Mouse (Mus musculus): ENCODE measurements around the gene Mindy1.

Mindy1 gene

DNA sequence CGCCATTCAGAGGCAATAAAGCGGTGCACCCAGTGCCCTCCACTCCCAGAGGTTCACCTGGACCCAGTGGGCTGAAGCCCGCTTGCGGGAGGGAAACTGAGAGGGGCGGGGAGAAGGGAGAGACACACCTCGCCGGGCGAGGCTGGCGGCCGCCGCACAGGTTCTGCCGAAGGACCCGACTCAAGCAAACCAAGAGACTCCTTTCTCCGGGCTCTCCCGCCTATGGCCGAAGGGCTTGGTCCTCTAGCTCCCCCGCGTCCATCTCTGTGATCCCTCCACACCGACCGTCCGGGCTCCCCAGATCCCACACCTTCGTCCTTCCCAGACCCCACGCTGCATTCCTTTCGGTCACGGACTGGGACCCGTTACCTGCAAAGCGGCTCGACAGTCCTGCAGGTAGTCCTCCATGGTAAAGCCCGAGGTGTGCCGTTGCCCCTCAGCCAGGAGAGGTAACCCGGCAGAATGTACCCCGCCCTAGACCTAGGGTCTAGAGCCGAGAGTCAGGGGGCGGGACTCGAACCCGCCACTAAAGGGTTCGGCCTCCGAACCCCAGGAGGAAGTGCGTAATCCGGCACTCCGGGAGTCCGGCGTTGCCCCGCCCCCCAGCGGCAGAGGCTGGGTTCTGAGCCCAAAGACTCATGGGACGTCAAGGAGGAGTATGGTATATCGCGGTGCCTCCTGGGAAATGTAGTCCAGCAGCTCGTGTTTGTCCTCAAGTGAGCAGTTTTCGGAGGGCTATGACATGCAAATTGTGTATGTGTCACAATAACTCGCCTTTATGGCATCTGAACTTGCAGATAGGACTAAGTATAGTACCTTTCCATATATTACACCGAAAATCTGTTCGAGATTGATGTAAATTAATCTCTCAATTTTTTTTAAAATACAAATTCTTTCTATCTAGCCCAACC lies at the start of gene Mindy1, which contains the start of gene Prune1:
Gene Mindy1 (plus strand): TSS at position 130 of the 911 bp plus-strand sequence.
Gene Prune1 (minus strand): TSS at position 861 of the 911 bp plus-strand sequence.
- peak; percentile 99 for DNase-seq (ENCODE audit: low read depth, low spot score)

DNA sequence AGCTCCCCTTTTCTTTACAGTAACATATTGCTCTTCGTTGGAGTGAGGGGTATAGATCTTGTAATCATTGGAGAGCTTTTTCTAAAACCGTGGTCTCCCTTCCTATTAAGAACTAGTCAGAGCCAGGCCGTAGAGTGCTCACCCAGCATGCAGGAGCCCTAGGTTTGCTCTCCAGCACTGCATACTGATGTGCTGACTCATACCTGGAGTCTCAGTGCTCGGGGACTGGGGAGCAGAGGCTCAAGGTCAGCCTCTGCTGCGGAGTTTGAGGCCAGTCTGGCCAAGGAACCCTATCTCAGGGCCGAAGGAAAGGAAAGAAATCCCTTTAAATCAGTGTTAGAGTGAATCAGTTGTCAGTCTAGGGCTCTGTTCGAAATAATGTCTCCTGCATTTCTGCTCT lies 48.4 kb upstream of the Mindy1 start:
- peak; percentile 93 for DNase-seq (ENCODE audit: low read depth, low spot score)

DNA sequence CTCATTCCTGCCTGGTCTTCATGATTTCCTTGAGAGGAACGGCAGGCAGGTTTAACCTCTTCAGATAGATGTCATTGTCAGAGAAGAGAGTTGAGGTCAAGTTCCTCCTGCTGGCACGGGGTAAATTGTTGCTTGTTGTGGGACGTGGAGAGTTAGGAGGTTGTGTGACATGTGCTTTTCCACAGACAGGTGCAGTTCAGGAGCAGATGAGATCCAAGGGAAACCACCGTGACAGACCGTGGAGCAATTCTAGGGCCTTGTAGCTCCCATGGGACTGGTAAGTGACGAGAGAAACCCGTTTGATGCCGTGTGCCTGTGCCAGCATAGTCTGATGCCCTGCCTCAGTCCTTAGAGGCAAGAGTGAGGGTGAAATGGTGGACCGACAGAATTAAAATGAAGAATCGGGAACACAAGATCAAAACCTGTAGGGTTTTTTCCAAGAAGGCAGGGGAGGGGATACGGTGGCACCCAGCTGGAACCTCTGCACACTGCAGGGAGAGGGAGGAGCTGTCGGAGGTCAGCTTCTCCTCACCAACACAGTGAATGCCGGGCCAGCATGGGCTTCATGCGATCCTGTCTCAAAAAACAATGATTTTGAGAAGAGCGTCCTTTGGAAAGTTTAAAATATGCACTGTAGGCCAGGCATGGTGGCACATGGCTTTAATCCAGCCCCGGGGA lies 47.7 kb upstream of the Mindy1 start:
- DNase-seq (ENCODE audit: low read depth, low spot score), result no peak

GRCm38 (mm10) chr3:95235386-95236301 lies 45.5 kb upstream of the Mindy1 start:
- DNase-seq (ENCODE audit: low read depth, low spot score), result no peak

DNA sequence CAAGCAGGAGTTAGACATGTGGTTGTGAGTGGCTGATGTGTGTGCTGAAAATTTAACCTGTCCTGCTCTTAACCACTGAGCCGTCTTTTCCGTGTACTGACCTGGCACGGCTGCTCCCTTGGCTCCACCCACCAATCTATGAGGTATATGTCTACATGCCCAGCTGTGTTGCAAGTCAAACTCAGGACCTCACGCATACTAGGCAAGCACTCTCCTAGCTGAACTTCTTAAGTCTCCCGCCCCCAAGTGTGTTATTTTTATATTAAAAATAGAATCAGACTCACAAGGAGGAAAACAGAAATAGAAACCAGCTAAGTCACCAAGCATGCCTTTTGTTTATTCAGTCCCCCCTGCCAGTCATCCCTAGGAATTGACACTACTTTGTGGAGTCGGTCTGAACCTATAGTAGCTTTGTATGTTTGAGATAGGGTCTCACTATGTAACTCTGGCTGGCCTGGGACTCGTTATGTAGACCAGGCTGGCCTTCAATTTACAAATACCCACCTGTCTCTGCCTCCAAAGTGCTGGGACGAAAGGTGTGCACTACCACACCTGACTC lies 43.5 kb upstream of the Mindy1 start:
- peak; percentile 31 for DNase-seq (ENCODE audit: low read depth, low spot score)

GRCm38 (mm10) chr3:95239022-95239421 lies 42.1 kb upstream of the Mindy1 start:
- peak; percentile 37 for DNase-seq (ENCODE audit: low read depth, low spot score)

DNA sequence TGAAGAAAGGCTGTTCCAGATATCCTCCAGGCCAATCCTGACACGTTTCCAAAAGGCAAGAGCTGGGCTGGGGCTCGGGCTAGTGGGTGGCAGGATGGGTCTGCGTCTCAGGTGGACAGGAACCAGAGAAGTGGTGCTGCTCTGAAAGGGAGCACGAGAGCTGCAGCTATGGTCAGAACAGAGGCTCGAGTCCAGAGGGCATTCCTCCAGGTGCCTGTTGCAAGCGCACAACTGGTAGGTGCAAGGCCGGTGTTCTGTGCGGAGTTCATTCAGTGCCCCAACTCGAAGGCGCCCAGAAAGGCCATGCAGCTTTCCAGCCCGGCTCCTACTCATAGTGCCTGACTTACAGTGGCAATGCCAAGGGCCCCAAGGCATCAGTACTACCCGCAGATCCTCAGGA lies 41.2 kb upstream of the Mindy1 start:
- no peak for DNase-seq (ENCODE audit: low read depth, low spot score)

DNA sequence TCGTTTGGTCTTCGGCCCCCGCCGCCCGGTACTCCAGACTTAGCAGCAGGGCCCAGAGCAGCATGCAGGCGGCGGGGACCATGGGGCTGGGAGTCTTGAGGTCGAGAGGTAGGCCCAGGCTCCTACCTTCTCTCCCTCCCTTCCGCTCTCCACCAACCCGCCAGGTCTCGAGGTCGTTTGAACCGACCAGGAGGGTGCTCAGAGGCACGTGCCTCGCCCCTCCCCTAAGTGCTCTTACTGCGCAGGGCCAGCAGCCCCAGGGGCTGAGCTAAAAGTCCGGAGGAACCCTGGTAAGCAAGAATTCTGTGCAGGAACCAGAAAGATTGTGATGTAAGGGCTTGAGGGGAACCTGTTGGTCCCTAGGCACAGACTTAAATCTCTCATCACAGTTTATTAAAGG lies 40.2 kb upstream of the Mindy1 start:
- DNase-seq (ENCODE audit: low read depth, low spot score), result no peak

DNA sequence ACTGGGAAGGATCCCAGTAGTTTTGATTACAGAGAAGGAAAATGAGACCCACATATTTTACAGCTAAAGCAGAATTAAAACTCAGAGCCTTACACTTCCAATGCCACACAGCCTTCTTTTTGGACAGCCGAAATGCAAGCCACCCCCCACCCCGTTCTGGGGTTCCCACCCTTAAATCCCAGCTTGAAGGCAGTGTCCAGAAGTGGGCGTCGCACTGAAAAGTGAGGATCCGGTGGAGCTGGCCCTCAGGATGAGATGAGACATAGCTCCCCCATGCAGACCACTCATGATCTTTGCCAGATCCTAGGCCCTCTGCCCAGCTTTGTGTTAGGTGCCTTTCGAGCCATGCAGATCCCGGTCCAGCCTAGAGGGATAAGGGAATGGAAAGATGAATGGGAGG lies 39.6 kb upstream of the Mindy1 start, which contains the start of gene Gm128:
Gene Gm128 (minus strand): TSS at position 101 of the 400 bp plus-strand sequence.
- DNase-seq (ENCODE audit: low read depth, low spot score), result no peak

GRCm38 (mm10) chr3:95243086-95243485 lies 38.1 kb upstream of the Mindy1 start:
- DNase-seq (ENCODE audit: low read depth, low spot score), result no peak

DNA sequence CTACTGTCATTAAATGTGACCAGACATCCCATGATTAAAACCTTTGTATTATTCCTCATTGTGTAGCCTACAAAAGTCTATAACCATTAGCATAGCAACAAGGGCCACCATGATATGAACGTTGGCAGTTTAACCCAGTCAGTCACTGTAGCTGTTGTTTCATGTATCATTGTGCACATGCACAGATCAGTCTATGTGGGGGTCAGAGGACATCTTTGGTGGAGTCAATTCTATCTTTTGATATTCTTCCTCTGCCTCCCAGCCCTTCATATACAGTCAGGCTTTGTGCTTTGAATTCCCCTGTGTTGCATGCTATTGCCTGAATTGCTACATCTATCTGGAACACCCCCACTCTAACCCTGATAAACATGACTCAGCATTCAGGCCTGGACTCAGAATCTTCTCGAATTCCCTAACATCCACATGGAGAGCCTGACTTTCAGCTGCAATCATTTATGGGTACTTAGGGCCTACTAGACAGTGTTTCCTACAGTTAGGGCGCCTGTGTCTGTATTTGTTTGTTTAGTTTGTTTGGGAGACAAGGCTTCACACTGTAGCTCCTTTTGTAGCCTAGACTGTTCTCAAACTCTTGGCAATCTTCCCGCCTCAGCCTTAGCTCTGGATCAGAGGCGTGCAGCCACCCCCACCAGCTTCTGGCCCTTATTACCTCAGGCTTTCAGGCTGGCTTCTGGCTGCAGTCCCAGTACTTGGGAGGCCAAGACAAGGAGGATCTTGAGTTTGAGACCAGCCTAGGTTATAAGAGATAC lies 34.5 kb upstream of the Mindy1 start:
- DNase-seq (ENCODE audit: low read depth, low spot score), result peak; percentile 94

DNA sequence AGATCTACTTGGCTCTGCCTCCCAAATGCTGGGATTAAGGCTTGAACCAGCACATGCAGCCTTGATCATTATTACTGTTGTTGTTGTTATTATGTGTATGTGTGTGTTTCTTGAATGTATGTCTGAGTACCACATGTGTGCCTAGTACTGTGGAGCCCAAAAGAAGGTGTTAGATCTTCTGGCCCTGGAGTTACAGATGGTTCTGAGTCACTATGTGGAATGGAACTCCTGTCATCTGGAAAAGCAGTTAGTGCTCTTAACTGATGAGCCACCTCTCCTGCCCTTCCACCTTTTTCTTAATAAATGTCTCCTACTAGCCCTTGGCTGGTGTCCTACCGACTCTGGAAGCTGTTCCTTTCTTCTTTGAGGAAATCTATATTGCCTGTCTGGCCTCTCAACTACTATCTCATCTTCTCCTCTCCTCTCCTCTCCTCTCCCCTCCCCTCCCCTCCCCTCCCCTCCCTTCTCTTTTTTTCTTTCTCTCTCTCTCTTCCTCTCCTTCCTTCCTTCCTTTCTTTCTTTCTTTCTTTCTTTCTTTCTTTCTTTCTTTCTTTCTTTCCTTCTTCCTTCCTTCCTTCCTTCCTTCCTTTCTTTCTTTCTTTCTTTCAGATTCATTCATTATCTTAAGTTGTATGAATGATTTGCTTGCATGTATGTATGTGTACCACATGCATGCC lies 33.3 kb upstream of the Mindy1 start:
- DNase-seq (ENCODE audit: low read depth, low spot score), result peak; percentile 40

GRCm38 (mm10) chr3:95250361-95250760 lies 30.8 kb upstream of the Mindy1 start:
- DNase-seq (ENCODE audit: low read depth, low spot score), result no peak

GRCm38 (mm10) chr3:95250783-95251424 lies 30.2 kb upstream of the Mindy1 start, which contains the start of gene Bnipl:
TSS of gene Bnipl (minus strand) at chr3:95251193.
- DNase-seq (ENCODE audit: low read depth, low spot score), result no peak

- DNase-seq (ENCODE audit: low read depth, low spot score), result no peak
These were observed 24.2 kb upstream of the Mindy1 start for GRCm38 (mm10) chr3:95256931-95257330.

- peak; percentile 80 for DNase-seq (ENCODE audit: low read depth, low spot score)
These were observed 19.2 kb upstream of the Mindy1 start for GRCm38 (mm10) chr3:95261975-95262374.

DNA sequence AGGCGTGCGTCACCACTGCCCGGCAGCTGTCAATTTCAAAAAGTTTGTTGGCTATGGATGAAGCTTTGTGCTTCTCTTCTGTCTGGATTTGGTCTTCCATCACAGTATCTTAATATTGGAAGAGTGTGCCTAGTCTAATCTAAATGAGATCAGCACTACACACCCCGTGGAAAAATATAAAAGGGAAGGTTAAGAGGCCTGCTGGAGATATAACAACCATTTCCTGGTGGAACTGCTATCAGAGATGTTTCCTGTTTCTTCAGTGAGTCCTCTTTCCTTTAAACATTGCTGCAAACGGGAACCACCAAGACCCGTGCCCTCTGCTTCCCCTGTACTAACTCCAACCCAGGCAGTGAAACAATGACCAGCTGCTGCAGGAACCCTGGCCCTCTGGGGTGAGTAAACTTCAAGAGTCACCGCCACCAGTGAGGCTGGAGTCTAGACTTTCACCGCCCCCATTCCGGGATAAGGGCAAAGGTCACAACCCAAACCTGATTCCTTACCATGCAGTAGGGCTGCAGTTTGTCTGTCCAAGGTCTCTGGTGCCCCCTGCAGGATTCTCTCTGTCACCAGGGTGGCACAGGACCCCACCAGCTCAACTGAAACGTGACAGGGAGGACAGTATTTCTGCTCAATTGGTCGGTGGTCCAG lies 17.9 kb upstream of the Mindy1 start:
- peak; percentile 71 for DNase-seq (ENCODE audit: low read depth, low spot score)

DNA sequence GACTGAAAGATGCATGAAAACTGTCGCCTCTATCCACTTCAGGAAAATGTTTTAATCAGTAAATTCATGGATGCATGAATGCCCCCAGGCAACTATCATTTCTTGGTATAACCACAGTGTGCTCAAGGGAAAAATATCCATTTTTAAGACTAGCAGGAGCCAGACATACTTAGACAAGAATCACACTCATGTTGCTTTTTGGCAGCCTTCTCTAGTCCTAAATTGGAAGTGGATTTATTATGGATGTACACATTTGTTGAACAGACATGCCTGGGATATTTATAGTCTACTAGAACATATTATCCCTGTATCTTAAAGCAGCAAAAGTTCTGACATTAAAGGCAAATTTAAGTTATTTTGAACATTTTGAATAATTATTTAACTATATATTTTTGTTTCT lies 16.4 kb upstream of the Mindy1 start:
- DNase-seq (ENCODE audit: low read depth, low spot score), result no peak

GRCm38 (mm10) chr3:95266052-95266451 lies 15.1 kb upstream of the Mindy1 start:
- DNase-seq (ENCODE audit: low read depth, low spot score), result no peak

All from 3T3-L1 (cell line).